Mouse (Mus musculus) cerebellum, adult 2 months (tissue): Measurements from ENCODE around the gene Igf2r.

Experiments
- CTCF ChIP-seq: fragments of 200-500 bp; IDR thresholded peaks from 2 replicates; pipeline ENCODE4 v1.5.1; 2011; ENCODE audit warnings: low read depth, mild to moderate bottlenecking, control low read depth, low read length, moderate library complexity, borderline replicate concordance; ENCODE audit not compliant: insufficient read depth
- POLR2A ChIP-seq: fragments of 200-500 bp; IDR thresholded peaks from 2 replicates; pipeline ENCODE4 v1.6.1; 2011; ENCODE audit warnings: low read length, control low read depth, borderline replicate concordance; ENCODE audit not compliant: insufficient read depth

DNA sequence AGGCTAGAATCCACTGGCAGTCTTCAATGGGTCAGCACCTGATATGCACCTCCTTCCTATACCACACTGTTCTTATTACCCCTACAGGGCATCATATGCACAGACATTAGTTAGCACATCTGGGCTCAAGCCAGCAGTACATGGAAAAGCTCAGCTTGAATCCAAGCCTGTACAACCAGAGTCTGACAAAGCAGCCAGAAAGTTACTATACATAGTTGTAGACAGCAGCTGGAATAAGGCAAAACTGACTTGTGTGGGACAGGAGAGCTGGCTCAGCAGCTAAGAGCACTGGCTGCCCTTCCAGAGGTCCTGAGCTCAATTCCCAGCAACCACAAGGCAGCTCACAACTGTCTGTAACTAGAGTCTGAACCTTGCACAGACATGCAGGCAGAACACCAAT, 57.3 kb downstream of the Igf2r start:
- TF ChIP-seq POLR2A (no peak), CTCF (no peak)
